Mouse (Mus musculus) olfactory bulb, adult 2 months (tissue): ENCODE data around the gene Cgnl1. TPM values are rescaled to one million over a fixed set of nuclear protein-coding genes. Genes with fewer than 3 reads are reported as not detected.
A peak's percentile ranks its signal among the peaks of the same experiment; 100 is the strongest.

ENCODE experiments used
- H3K27ac ChIP-seq: fragments of 200-500 bp; 2 replicates; pipeline ENCODE4 v1.5.1; 2012; ENCODE audit warnings: low read depth, low read length; ENCODE audit not compliant: insufficient read depth
- H3K4me1 ChIP-seq: fragments of 200-500 bp; 2 replicates; pipeline ENCODE4 v1.6.1; 2012; ENCODE audit warnings: low read length; ENCODE audit not compliant: control insufficient read depth, insufficient read depth
- H3K4me3 ChIP-seq: fragments of 200-500 bp; 2 replicates; pipeline ENCODE4 v1.5.1; 2012; ENCODE audit warnings: mild to moderate bottlenecking, low read depth, low read length, moderate library complexity; ENCODE audit not compliant: insufficient read depth
- CTCF ChIP-seq: fragments of 200-500 bp; IDR thresholded peaks from 2 replicates; pipeline ENCODE4 v1.5.1; 2012; ENCODE audit warnings: low read depth, mild to moderate bottlenecking, low read length, moderate library complexity; ENCODE audit not compliant: insufficient read depth
- POLR2A ChIP-seq: fragments of 200-500 bp; IDR thresholded peaks from 2 replicates; pipeline ENCODE4 v1.6.1; 2012; ENCODE audit warnings: mild to moderate bottlenecking, low read depth, low read length, moderate library complexity; ENCODE audit not compliant: insufficient read depth
- WGBS: fragments of 180-500 bp; shearing (Covaris S2); methylation state at CpG from one replicate; pipeline ENCODE4 v1.1.7; 2018; 5-methylcytosine and 5-hydroxymethylcytosine counted together
- polyA plus RNA-seq: library from polyadenylated mRNA; stranded (reverse); fragments of >200 nt; gene quantifications from 2 replicates; pipeline ENCODE4 v1.2.4, GENCODE M21; 2012; ENCODE audit warnings: low replicate concordance; ENCODE audit not compliant: missing spikeins, insufficient read depth, insufficient read length

Gene Cgnl1
- polyA plus RNA-seq = not detected in 2 replicates

GRCm38 (mm10) chr9:71770991-71771767 lies at the start of gene Cgnl1:
Gene Cgnl1, minus strand, starts transcription at chr9:71771602.
- H3K4me1 ChIP-seq = peaks cover 10% of the 10 kb centered on the region
- peak within 1 kb of the TSS; percentile 48 for H3K4me3 ChIP-seq
- no peak for TF ChIP-seq POLR2A
- no peak for TF ChIP-seq CTCF
- 1% methylated on average over 64 of the region's 67 CpGs for WGBS
- H3K27ac ChIP-seq = no peak within 1 kb of the TSS

DNA sequence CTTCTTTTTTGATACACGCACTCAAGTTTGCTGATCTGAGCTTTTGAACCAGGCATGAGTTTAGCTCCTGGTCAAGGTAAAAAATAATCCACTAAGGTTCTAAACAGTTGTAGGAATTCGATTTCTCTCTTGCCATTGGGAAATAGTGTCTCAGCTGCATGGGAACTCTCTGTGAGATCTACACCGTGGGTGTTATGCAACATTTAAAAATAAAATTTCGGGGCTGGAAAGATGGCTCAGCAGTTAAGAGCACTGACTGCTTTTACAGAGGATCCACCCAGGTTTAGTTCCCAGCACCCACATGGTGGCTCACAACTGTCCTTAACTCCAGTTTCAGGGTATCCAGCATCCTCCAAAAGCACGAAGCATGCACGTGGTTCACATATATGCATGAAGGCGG lies 47.1 kb upstream of the Cgnl1 start:
- TF ChIP-seq CTCF = no peak
- no peak for TF ChIP-seq POLR2A
- Histone ChIP-seq H3K27ac (no peak overlapping the region), H3K4me3 (no peak overlapping the region), H3K4me1 (peaks cover 10% of the 10 kb centered on the region)
- 69% methylated on average over 7 of the region's 7 CpGs for WGBS

DNA sequence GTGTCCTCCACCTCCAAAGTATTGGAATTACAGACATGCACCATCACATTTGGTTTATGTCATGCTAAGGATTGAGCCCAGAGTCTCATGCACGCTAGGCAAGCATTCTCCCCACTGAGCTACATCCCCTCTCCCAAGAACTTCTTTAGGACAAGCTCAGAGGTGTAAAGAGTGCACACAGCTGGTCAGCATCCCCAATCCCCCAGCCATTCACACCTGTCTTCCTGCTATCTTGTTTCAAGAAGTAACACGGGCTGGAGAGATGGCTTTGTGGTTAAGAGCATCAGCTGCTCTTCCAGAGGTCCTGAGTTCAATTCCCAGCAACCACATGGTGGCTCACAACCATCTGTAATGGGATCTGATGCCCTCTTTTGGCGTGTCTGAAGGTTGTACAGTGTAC lies 44.7 kb upstream of the Cgnl1 start:
- 86% methylated on average over 3 of the region's 3 CpGs for WGBS
- H3K4me1 ChIP-seq = peaks cover 21% of the 10 kb centered on the region
- TF ChIP-seq CTCF (no peak), POLR2A (no peak)
- H3K4me3 ChIP-seq = no peak overlapping the region
- no peak overlapping the region for H3K27ac ChIP-seq

DNA sequence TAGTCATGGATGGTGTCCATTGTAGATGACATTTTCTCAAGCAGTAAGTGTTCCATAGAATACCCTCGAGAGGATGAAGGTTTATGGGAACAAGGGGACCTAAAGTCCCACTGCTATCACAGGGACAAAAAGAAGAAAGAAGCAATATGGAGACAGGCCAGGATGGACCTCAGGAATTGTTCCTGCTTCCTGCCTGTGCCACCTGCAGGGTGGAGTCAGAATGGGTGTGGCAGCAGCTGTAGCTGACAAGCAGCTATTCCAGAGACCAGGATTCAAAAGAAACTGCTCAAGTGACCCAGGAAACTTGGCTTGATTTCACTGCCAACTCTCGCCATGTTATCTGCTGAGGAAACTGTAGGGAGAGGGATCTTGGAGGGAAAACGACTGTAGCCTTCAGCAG lies 42.2 kb upstream of the Cgnl1 start:
- TF ChIP-seq CTCF (no peak), POLR2A (no peak)

DNA sequence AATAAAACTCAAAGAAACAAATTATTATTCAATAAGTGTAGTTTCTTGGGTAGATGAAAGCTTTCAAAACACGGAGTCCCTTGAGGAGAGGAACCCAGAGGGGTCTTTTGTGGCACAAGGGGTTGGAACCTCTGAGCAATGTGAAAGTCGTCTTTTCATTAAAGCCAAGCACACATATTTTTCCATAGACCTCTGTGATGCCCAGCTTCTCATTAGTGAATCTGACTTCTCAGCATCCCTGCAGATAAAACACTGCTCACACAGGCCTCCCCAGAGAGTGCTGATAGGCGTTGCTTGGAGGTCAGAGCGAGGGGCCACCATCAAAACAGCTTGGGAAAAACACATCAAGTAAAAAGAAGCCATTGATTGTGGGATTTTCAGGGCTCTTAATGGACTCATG lies 41.5 kb upstream of the Cgnl1 start:
- no peak overlapping the region for H3K27ac ChIP-seq
- no peak overlapping the region for H3K4me3 ChIP-seq
- peaks cover 23% of the 10 kb centered on the region for H3K4me1 ChIP-seq
- TF ChIP-seq CTCF (no peak), POLR2A (no peak)
- 47% methylated on average over 4 of the region's 4 CpGs for WGBS

More for the DNA sequence above, 42.2 kb upstream of the Cgnl1 start:
- 77% methylated on average over 3 of the region's 3 CpGs for WGBS
- H3K27ac ChIP-seq = no peak overlapping the region
- H3K4me1 ChIP-seq = peaks cover 26% of the 10 kb centered on the region
- H3K4me3 ChIP-seq = no peak overlapping the region

DNA sequence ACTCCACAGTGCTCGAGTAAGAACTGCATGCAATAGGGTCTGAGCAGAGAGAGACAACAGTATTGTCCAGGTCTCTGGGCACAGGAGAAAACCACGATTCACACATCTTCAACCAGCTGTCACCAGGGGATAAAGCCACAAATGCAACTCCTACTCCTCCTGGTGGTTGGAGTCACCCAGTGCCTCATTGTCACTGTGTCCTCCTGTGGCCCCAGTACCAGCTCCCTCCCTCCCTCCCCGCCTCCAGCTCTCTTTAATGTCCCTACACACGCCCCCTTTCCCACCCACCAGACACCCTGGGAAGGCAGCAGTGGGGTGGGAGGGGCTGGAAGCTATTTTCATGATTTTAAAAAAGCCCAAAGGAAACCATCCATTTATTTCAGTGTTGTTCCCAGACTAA lies 41.0 kb upstream of the Cgnl1 start:
- TF ChIP-seq POLR2A = no peak
- TF ChIP-seq CTCF = no peak
- H3K27ac ChIP-seq = no peak overlapping the region
- H3K4me1 ChIP-seq = peaks cover 23% of the 10 kb centered on the region
- 20% methylated on average over 4 of the region's 4 CpGs for WGBS
- no peak overlapping the region for H3K4me3 ChIP-seq

- Histone ChIP-seq H3K4me3 (no peak overlapping the region), H3K27ac (no peak overlapping the region), H3K4me1 (peaks cover 23% of the 10 kb centered on the region)
- 85% methylated on average over 5 of the region's 5 CpGs for WGBS
- no peak for TF ChIP-seq CTCF
- TF ChIP-seq POLR2A = no peak
Measured at GRCm38 (mm10) chr9:71811404-71811803, 40.0 kb upstream of the Cgnl1 start.

DNA sequence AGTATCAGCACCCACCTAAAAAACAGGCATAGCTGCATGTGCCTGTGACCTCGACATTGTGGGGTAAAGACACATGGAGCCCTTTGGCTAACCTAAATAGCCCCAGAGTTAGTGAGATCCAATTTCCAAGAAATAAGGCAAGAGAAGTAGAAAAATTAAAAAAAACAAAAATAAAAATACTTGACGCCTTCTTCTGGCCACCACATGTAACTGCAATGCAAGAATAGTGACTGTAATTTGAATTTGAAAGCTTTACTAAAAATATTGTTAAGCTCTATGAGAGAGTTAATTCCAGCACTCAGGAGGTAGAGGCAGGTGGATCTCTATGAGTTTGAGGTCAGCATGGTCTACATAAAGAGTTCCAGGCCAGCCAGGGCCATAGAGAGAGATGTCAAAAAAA lies 39.3 kb upstream of the Cgnl1 start:
- Histone ChIP-seq H3K4me3 (no peak overlapping the region), H3K27ac (no peak overlapping the region), H3K4me1 (peaks cover 23% of the 10 kb centered on the region)
- 83% methylated on average over 2 of the region's 2 CpGs for WGBS
- TF ChIP-seq POLR2A = no peak
- TF ChIP-seq CTCF = no peak

DNA sequence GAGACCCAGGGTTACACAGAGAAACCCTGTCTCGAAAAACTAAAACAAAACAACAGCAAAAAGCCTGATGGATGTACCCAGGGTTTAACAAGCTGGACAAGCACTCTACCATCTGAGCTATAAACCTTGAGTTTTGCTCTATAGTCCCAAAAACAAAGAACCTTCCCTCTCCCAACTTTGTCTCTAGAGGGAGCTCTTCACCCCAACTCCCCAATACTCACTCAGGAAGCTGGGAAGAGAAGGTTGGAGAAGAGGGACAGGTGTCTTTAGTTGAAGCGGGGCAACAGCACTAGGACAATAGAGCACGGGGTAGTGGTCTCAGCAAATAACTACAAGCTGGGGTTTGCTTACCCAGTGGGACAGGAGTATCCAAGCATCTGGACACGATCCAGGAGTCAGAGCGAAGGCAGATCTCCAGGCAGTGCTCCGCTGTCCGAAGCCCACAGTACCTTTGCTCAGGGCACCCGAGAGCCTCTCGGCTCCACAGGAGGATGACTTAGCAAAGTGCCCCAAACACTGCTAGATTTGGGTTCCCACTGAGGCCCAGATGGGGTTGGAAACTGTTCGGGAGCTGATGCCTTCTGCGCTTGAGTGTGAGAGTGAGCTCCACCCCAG lies 37.3 kb upstream of the Cgnl1 start:
- Histone ChIP-seq H3K27ac (no peak overlapping the region), H3K4me1 (peaks cover 23% of the 10 kb centered on the region), H3K4me3 (no peak overlapping the region)
- 42% methylated on average over 11 of the region's 11 CpGs for WGBS
- no peak for TF ChIP-seq POLR2A
- TF ChIP-seq CTCF = peak; percentile 40; the same call in 1 of the 2 replicates
